Mouse (Mus musculus): ENCODE results near the gene Clpx. TPM values are rescaled to one million over a fixed set of nuclear protein-coding genes. Genes with fewer than 3 reads are reported as not detected.
A peak's percentile ranks its signal among the peaks of the same experiment; 100 is the strongest.

The Clpx gene
- polyA plus RNA-seq (2015; fragmentation: Nextera tagmentation; extraction: Ambion mirVana) = 40.6 and 43.3 TPM in 2 replicates

DNA sequence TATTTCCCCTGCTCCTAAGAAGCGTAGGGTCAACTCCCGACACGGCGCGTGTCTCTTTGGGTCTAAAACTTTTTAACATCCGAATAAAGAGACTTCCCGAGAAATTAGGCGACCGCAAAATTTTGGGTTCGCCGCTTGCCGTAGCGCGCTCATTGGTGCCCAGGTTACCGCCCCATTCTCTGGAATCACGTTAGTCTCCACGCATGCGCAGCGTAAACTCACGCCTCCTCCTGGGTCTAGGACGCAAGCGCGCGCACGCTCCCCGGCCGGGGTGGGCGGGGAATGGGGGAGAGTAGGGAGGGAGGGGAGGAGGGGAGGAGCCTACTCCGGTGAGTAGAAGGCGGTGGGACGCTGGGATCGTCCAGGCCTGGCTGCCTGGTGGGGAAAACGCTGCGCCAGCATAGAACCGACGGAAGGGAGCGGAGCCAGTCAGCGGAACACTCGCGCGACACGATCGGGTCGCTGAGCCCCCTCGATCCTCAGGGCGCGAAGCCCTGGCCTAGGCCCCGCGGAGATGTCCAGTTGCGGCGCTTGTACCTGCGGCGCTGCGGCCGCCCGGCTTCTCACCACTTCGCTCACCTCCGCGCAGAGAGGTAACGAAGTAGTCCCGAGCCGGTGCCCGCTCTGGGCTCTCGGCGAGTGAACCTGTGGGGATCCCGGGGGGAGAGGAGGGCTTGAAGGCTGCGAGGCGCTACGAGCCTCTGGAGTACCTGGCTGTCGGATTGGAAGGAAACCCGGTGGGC, at the start of gene Clpx:
Gene Clpx, plus strand, starts transcription at position 288 of the 743 bp plus-strand sequence.
- peak; percentile 98 for ATAC-seq (ENCODE audit: low FRiP score)
- H3K9ac ChIP-seq (replicated peaks) = peak within 1 kb of the TSS; percentile 77
- H3K4me1 ChIP-seq = peaks cover 22% of the 10 kb centered on the region
- peaks cover 9% of the 10 kb centered on the region; the same call in 1 of the 2 replicates for H3K36me3 ChIP-seq
- H3K27ac ChIP-seq (replicated peaks) = peak within 1 kb of the TSS; percentile 92
- no peaks in the 10 kb centered on the region for H3K9me3 ChIP-seq (replicated peaks)
- H3K4me3 ChIP-seq (replicated peaks) = peak within 1 kb of the TSS; percentile 62
- no peaks in the 10 kb centered on the region for H3K27me3 ChIP-seq (replicated peaks)
- peak within 1 kb of the TSS; percentile 79 for H3K4me2 ChIP-seq
- under 1% methylated on average over 71 of the region's 71 CpGs for WGBS

GRCm38 (mm10) chr9:65247502-65248376, 46.3 kb upstream of the Clpx start:
- no peaks in the 10 kb centered on the region for H3K36me3 ChIP-seq
- no peak overlapping the region for H3K4me2 ChIP-seq
- peaks cover 10% of the 10 kb centered on the region; the same call in 1 of the 2 replicates for H3K4me1 ChIP-seq
- H3K27ac ChIP-seq (replicated peaks) = no peak overlapping the region
- ATAC-seq (ENCODE audit: low FRiP score) = no peak
- 77% methylated on average over 16 of the region's 16 CpGs for WGBS
- no peaks in the 10 kb centered on the region for H3K9me3 ChIP-seq (replicated peaks)
- no peak overlapping the region for H3K9ac ChIP-seq (replicated peaks)
- H3K4me3 ChIP-seq (replicated peaks) = no peak overlapping the region
- no peaks in the 10 kb centered on the region for H3K27me3 ChIP-seq (replicated peaks)

- Histone ChIP-seq H3K9ac (replicated peaks) (no peak overlapping the region), H3K27ac (replicated peaks) (no peak overlapping the region), H3K27me3 (replicated peaks) (no peaks in the 10 kb centered on the region), H3K4me2 (no peak overlapping the region), H3K9me3 (replicated peaks) (no peaks in the 10 kb centered on the region), H3K36me3 (no peaks in the 10 kb centered on the region), H3K4me3 (replicated peaks) (no peak overlapping the region), H3K4me1 (0 out of 2 replicates have a peak, but pooled peaks cover 4% of the 10 kb centered on the region)
- ATAC-seq (ENCODE audit: low FRiP score) = no peak
- 70% methylated on average over 5 of the region's 5 CpGs for WGBS
These were observed 45.7 kb upstream of the Clpx start for GRCm38 (mm10) chr9:65248377-65248690.

DNA sequence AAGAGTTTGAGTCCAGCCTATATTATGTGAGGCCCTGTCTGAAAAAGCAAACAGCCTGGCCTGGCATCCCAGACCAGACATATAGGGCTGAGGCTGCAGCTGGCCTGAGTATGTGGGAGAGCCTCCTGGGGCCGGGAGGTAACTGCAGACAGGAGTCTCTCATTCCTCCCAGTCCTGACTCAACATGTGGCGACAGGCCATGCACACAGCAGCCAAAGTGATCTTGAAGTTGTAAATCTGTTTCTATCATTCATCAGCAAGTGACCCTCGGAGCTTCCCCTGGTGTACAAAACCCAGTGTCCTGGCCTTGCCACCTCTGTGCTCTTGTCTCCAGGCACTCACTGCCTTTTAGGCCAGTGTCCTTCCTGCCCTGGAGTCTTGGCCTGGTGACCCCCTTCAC, 42.0 kb upstream of the Clpx start:
- no peak overlapping the region for H3K9ac ChIP-seq (replicated peaks)
- no peak overlapping the region for H3K4me3 ChIP-seq (replicated peaks)
- no peaks in the 10 kb centered on the region for H3K4me1 ChIP-seq
- WGBS = 87% methylated on average over 3 of the region's 3 CpGs
- H3K9me3 ChIP-seq (replicated peaks) = no peaks in the 10 kb centered on the region
- no peaks in the 10 kb centered on the region for H3K27me3 ChIP-seq (replicated peaks)
- H3K36me3 ChIP-seq = no peaks in the 10 kb centered on the region
- no peak overlapping the region for H3K27ac ChIP-seq (replicated peaks)
- no peak for ATAC-seq (ENCODE audit: low FRiP score)
- H3K4me2 ChIP-seq = no peak overlapping the region

DNA sequence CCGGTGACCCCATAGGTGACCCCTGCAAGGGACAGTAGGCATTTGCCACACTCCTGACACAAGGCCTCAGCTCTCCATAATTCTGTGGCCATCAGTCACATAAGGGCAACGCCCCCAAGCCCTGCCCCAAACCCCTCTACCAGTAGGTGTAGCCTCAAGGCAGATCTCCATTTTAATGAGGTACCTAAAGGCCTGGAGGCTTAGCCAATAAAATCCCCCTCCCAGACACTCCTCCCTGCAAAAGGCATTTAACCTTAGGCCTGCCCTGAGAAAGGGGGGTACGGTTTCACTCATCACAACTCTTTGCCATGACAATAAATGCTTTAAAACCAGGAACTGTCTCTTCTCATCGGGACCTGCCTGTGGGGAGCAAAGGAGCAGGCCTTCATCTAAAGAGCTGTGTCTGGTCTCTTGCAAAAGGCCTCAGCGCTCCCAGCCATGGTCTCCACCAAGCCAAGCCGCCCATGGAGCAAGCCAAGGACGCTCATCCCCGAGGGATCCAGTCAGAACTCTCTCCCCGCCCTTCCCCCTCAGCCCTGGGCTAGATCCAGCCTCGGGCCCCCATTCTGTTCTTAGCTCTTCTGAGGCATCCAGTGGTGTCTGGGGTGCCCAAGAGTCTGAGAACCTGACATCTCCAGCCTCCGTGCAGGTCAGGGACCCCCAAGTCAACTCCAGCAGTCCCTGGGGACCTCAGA, 38.0 kb upstream of the Clpx start:
- no peaks in the 10 kb centered on the region for H3K27me3 ChIP-seq (replicated peaks)
- 56% methylated on average over 11 of the region's 11 CpGs for WGBS

DNA sequence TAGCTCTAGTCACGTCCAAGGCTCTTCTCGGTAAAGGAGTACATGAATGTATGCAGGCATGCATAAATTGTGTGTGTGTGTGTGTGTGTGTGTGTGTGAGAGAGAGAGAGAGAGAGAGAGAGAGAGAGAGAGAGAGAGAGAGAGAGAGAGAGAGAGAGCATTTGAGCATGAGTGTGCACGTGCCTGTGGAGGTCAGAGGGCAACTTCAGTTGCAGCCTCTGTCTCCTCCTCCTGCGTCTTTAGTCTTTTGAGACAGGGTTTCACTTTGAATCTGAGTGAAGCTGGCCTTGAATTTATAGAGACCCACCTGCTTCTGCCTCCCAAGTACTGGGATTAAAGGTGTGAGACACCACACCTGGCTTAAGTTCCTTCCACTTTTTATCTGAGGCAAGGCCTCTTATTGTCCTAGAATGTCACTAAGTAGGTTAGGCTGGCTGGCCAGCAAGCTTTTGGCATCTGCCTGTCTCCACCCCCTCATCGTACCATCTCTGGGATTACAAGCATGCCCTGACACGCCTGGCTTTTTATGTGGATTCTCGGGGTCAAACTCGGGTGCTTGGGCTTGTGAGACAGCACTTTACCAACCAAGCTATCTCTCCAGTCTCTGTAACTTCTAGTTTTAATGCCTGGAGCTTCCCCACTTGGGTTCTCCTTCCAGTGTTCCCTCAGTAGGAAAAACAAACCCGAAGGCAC, 36.7 kb upstream of the Clpx start:
- 74% methylated on average over 9 of the region's 9 CpGs for WGBS
- no peaks in the 10 kb centered on the region for H3K9me3 ChIP-seq (replicated peaks)
- H3K4me1 ChIP-seq = no peaks in the 10 kb centered on the region
- no peak overlapping the region for H3K4me2 ChIP-seq
- H3K36me3 ChIP-seq = no peaks in the 10 kb centered on the region
- ATAC-seq (ENCODE audit: low FRiP score) = no peak
- H3K27me3 ChIP-seq (replicated peaks) = no peaks in the 10 kb centered on the region
- no peak overlapping the region for H3K9ac ChIP-seq (replicated peaks)
- H3K27ac ChIP-seq (replicated peaks) = no peak overlapping the region
- H3K4me3 ChIP-seq (replicated peaks) = no peak overlapping the region

More for the DNA sequence above, 38.0 kb upstream of the Clpx start:
- no peak for ATAC-seq (ENCODE audit: low FRiP score)
- Histone ChIP-seq H3K4me1 (no peaks in the 10 kb centered on the region), H3K4me3 (replicated peaks) (no peak overlapping the region), H3K36me3 (no peaks in the 10 kb centered on the region), H3K27ac (replicated peaks) (no peak overlapping the region), H3K9me3 (replicated peaks) (no peaks in the 10 kb centered on the region), H3K9ac (replicated peaks) (no peak overlapping the region), H3K4me2 (no peak overlapping the region)

GRCm38 (mm10) chr9:65259366-65259765, 34.7 kb upstream of the Clpx start:
- Histone ChIP-seq H3K27ac (replicated peaks) (no peak overlapping the region), H3K27me3 (replicated peaks) (no peaks in the 10 kb centered on the region), H3K36me3 (no peaks in the 10 kb centered on the region), H3K4me3 (replicated peaks) (no peak overlapping the region), H3K9ac (replicated peaks) (no peak overlapping the region), H3K4me1 (no peaks in the 10 kb centered on the region), H3K4me2 (no peak overlapping the region), H3K9me3 (replicated peaks) (no peaks in the 10 kb centered on the region)
- WGBS = 75% methylated on average over 7 of the region's 7 CpGs
- ATAC-seq (ENCODE audit: low FRiP score) = no peak

DNA sequence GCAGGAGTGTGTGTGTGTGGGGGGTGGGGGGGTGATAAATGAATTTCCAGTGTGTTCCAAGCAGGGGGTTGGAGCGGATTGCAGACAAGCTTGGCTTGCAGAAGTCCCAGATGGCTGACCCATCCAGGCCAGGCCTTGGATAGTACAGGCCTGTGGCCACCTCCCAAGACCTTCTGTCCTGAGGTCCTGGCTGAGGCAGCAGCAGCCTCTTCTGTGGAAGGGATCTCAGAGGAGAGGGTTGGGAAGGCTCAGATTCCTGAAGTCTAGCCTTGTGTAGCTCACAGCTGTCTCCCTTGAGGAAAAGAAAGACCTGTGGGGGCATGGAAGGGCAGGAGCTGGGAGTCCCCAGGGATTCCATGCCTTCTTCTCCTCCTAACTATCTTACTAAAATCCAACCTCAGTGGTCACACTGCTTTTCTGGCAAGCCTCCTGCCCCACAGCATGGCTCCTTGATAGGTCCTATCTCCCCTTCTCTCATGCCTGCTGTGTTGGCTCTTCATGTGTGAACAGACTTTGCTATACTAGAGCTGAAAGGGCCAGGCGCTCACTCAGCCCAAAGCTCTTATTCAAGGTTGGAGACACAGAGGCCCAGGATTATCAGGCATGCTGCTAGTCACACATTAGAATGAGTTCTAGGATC, 32.3 kb upstream of the Clpx start:
- Histone ChIP-seq H3K4me3 (replicated peaks) (no peak overlapping the region), H3K27me3 (replicated peaks) (no peaks in the 10 kb centered on the region), H3K9me3 (replicated peaks) (no peaks in the 10 kb centered on the region), H3K9ac (replicated peaks) (no peak overlapping the region), H3K4me1 (peaks cover 7% of the 10 kb centered on the region; the same call in 1 of the 2 replicates), H3K4me2 (no peak overlapping the region), H3K27ac (replicated peaks) (no peak overlapping the region), H3K36me3 (no peaks in the 10 kb centered on the region)
- ATAC-seq (ENCODE audit: low FRiP score) = no peak
- WGBS = 91% methylated on average over 2 of the region's 2 CpGs

- no peak for ATAC-seq (ENCODE audit: low FRiP score)
- WGBS = 92% methylated on average over 3 of the region's 3 CpGs
- Histone ChIP-seq H3K27me3 (replicated peaks) (no peaks in the 10 kb centered on the region), H3K4me1 (peaks cover 11% of the 10 kb centered on the region), H3K4me2 (no peak overlapping the region), H3K36me3 (no peaks in the 10 kb centered on the region), H3K9me3 (replicated peaks) (no peaks in the 10 kb centered on the region), H3K27ac (replicated peaks) (no peak overlapping the region), H3K9ac (replicated peaks) (no peak overlapping the region), H3K4me3 (replicated peaks) (no peak overlapping the region)
These were observed 31.4 kb upstream of the Clpx start for GRCm38 (mm10) chr9:65262641-65263120.

- no peak for ATAC-seq (ENCODE audit: low FRiP score)
- no peak within 1 kb of the TSS for H3K4me3 ChIP-seq (replicated peaks)
- peaks cover 22% of the 10 kb centered on the region for H3K4me1 ChIP-seq
- 61% methylated on average over 5 of the region's 5 CpGs for WGBS
- no peaks in the 10 kb centered on the region for H3K27me3 ChIP-seq (replicated peaks)
- H3K27ac ChIP-seq (replicated peaks) = no peak within 1 kb of the TSS
- H3K9ac ChIP-seq (replicated peaks) = no peak within 1 kb of the TSS
- no peaks in the 10 kb centered on the region for H3K9me3 ChIP-seq (replicated peaks)
- H3K4me2 ChIP-seq = no peak within 1 kb of the TSS
- H3K36me3 ChIP-seq = no peaks in the 10 kb centered on the region
These were observed 29.1 kb upstream of the Clpx start, which contains the start of gene Cilp for GRCm38 (mm10) chr9:65264959-65265358. Cilp (plus strand) TSS chr9:65265180.
